Mouse (Mus musculus) bone marrow, adult 2 months (tissue): Measurements from ENCODE around the gene Krtdap. TPM values are rescaled to one million over a fixed set of nuclear protein-coding genes. Genes with fewer than 3 reads are reported as not detected.
A peak's percentile ranks its signal among the peaks of the same experiment; 100 is the strongest.

Experiments used
- H3K27ac ChIP-seq: fragments of 200-500 bp; 2 replicates; pipeline ENCODE4 v1.5.1; 2012; ENCODE audit warnings: low read depth, mild to moderate bottlenecking, control low read depth, inconsistent platforms, low read length; ENCODE audit not compliant: control insufficient read depth, poor library complexity, insufficient read depth
- H3K4me1 ChIP-seq: fragments of 200-500 bp; 2 replicates; pipeline ENCODE4 v1.6.1; 2011; ENCODE audit warnings: low read length; ENCODE audit not compliant: control insufficient read depth, insufficient read depth
- H3K4me3 ChIP-seq: fragments of 200-500 bp; replicated peaks from 2 replicates; pipeline ENCODE3; 2011; ENCODE audit warnings: mild to moderate bottlenecking, low read depth, low read length, control low read depth; ENCODE audit not compliant: control insufficient read depth
- CTCF ChIP-seq: fragments of 200-500 bp; IDR thresholded peaks from 2 replicates; pipeline ENCODE4 v1.5.1; 2011; ENCODE audit warnings: low read length, control low read depth; ENCODE audit not compliant: control insufficient read depth, insufficient read depth
- POLR2A ChIP-seq: fragments of 200-500 bp; IDR thresholded peaks from 2 replicates; pipeline ENCODE4 v1.6.1; 2011; ENCODE audit warnings: low read depth, mild to moderate bottlenecking, control low read depth, low read length, borderline replicate concordance; ENCODE audit not compliant: control insufficient read depth
- WGBS: fragments of 180-500 bp; shearing (Covaris S2); methylation state at CpG from one replicate; pipeline ENCODE4 v1.1.7; 2018; 5-methylcytosine and 5-hydroxymethylcytosine counted together
- polyA plus RNA-seq: library from polyadenylated mRNA; stranded (reverse); fragments of >200 nt; gene quantifications from 2 replicates; pipeline ENCODE4 v1.2.4, GENCODE M21; 2011; ENCODE audit warnings: low replicate concordance; ENCODE audit not compliant: missing spikeins, insufficient read depth, insufficient read length

Krtdap gene
- polyA plus RNA-seq, 1 experiment, result not detected

- no peak overlapping the region for H3K27ac ChIP-seq
- H3K4me3 ChIP-seq, result no peak overlapping the region
- TF ChIP-seq CTCF (peak; percentile 41; the same call in 1 of the 2 replicates), POLR2A (no peak)
- WGBS, result 63% methylated on average over 4 of the region's 4 CpGs
- no peaks in the 10 kb centered on the region; the same call in 1 of the 2 replicates for H3K4me1 ChIP-seq
Observed at GRCm38 (mm10) chr7:30758853-30759252, 28.8 kb upstream of the Krtdap start.

GRCm38 (mm10) chr7:30761769-30762352 lies 25.8 kb upstream of the Krtdap start:
- no peak overlapping the region for H3K27ac ChIP-seq
- no peaks in the 10 kb centered on the region; the same call in 1 of the 2 replicates for H3K4me1 ChIP-seq
- TF ChIP-seq CTCF (no peak), POLR2A (no peak)
- WGBS, result 5% methylated on average over 4 of the region's 4 CpGs
- no peak overlapping the region for H3K4me3 ChIP-seq

DNA sequence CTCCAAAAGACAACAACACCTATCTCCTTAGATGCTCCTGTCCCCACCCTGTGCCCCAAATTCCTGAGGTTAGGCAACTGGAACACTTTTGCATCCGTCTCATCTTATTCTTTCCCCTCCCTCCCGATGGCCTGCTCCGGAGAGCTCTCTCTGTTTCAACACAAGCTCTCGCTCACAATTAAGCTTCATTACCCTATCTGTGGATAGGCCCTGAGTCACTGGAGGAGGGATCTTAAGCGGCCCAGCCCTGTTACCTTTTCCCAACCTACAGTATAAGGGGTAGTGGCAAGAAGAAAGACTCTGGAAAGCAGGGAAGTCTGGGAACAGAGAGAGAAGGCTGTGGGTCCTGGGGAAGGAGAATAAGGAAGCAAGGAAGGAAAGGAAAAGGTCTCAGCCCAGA lies 24.2 kb upstream of the Krtdap start, which contains the start of gene Dmkn:
Gene Dmkn (plus strand): TSS at position 301 of the 400 bp plus-strand sequence.
- H3K27ac ChIP-seq, result no peak within 1 kb of the TSS
- 73% methylated on average over 5 of the region's 5 CpGs for WGBS
- H3K4me1 ChIP-seq, result no peaks in the 10 kb centered on the region; the same call in 1 of the 2 replicates
- no peak within 1 kb of the TSS for H3K4me3 ChIP-seq
- TF ChIP-seq POLR2A (no peak), CTCF (no peak)

DNA sequence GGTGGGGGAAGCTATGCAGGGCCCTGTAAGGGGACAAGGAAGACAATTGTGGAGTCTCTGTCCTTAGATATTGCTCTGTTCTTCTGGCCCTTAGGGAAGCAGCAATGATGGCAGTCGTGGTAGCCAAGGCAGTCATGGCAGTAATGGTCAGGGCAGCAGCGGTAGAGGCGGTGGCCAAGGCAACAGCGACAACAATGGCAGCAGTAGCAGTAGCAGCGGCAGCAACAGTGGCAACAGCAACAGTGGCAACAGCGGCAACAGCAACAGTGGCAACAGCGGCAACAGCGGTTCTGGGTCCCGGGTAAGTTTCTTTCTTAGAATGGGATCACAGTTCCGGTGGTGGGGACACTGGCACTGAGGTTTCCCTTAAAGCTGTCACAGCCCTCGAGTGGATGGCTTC lies 22.5 kb upstream of the Krtdap start:
- TF ChIP-seq CTCF, result no peak
- no peak for TF ChIP-seq POLR2A
- Histone ChIP-seq H3K27ac (no peak overlapping the region), H3K4me1 (no peaks in the 10 kb centered on the region; the same call in 1 of the 2 replicates), H3K4me3 (no peak overlapping the region)
- 57% methylated on average over 11 of the region's 11 CpGs for WGBS

- Histone ChIP-seq H3K4me1 (no peaks in the 10 kb centered on the region; the same call in 1 of the 2 replicates), H3K27ac (no peak overlapping the region), H3K4me3 (no peak overlapping the region)
- 73% methylated on average over 4 of the region's 4 CpGs for WGBS
- TF ChIP-seq CTCF, result no peak
- TF ChIP-seq POLR2A, result no peak
Observed at GRCm38 (mm10) chr7:30766408-30766807, 21.3 kb upstream of the Krtdap start.

GRCm38 (mm10) chr7:30769236-30769635 lies 18.5 kb upstream of the Krtdap start:
- Histone ChIP-seq H3K4me3 (no peak overlapping the region), H3K4me1 (no peaks in the 10 kb centered on the region), H3K27ac (no peak overlapping the region)
- no peak for TF ChIP-seq POLR2A
- no peak for TF ChIP-seq CTCF
- WGBS, result 45% methylated on average over 9 of the region's 9 CpGs

DNA sequence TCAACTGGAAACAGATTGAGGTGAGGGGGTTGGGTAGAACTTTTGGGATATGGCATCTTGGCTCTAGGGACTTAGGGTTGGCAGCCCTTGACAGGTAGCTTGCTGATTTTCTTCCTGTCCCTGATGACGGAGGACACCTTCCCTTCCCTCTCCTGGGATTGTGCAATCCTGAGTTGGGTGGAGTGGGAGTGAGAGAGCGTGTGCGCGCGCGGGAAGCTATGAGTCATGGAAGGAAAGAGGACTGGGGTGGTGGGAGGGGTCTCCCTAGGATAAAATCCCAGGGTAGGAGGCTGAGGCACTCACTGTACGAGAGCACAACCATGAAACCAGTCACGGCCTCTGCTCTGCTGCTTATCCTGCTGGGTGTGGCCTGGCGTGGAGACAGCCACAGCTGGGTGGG lies 11.6 kb upstream of the Krtdap start:
- no peak overlapping the region for H3K4me3 ChIP-seq
- no peak for TF ChIP-seq CTCF
- no peak for TF ChIP-seq POLR2A
- no peaks in the 10 kb centered on the region; the same call in 1 of the 2 replicates for H3K4me1 ChIP-seq
- WGBS, result 65% methylated on average over 9 of the region's 9 CpGs
- no peak overlapping the region for H3K27ac ChIP-seq

DNA sequence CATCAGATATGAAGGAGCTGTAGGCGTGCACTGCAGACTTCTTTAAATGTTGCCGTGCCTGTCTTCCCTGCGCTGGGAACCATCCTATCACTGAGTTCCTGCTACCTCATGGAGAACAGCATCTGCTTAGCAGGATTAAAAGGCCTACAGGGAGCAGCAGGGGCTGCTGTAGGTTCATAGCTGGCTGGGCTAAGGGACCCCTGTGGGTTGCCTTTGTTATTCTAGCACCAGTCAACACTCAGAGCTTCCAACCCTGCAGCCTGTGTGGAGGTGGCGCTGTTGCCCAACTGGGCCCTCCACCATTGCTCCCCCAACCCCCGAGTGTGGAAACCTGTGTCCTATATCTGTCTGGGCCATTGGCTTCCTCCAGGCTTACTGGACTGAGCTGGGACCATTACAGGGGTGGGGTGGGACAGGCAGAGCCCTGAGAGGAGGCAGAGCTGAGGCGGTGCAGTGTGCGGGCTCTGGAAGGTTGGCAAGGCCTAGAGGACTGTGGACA lies 10.6 kb upstream of the Krtdap start:
- Histone ChIP-seq H3K4me3 (no peak overlapping the region), H3K27ac (no peak overlapping the region), H3K4me1 (no peaks in the 10 kb centered on the region; the same call in 1 of the 2 replicates)
- TF ChIP-seq CTCF, result no peak
- WGBS, result 56% methylated on average over 7 of the region's 7 CpGs
